Mouse (Mus musculus): ENCODE data around the gene Rasa2. TPM values are rescaled to one million over a fixed set of nuclear protein-coding genes. Genes with fewer than 3 reads are reported as not detected.

The Rasa2 gene
- polyA plus RNA-seq, 1 experiment from 2014 or later: 2.6 TPM

DNA sequence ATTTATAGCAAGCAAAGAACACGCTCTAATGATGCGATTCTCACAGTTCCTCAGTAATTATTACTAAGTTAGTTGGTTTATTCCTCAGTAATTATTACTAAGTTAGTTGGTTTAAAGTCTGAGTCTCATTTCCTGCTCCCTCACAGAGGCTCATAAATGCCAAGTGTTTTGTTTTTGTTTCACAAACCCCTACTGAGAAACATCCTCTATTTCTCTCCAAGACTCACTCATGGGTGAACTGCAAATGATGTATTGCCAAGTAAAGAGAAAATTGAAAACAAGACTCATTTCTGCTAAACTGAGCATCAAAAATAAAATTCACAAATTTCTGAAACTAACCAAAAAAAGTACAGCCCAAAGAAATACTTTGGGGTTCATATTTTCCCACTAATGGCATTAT lies 47.9 kb downstream of the Rasa2 start:
- H3K9me3 ChIP-seq (replicated peaks; ENCODE audit: control insufficient read depth, low read length): no peaks in the 10 kb centered on the region
- H3K9ac ChIP-seq (ENCODE audit: low read depth, low read length): no peak overlapping the region
- no peak for ATAC-seq (ENCODE audit: low read depth)
- WGBS (ENCODE audit: insufficient replicate concordance): 45% methylated on average over 2 of the region's 2 CpGs
- H3K27ac ChIP-seq (ENCODE audit: low read length): no peak overlapping the region
- H3K27me3 ChIP-seq (ENCODE audit: control insufficient read depth, insufficient read depth, low read depth, low read length): no peaks in the 10 kb centered on the region
- no peak overlapping the region for H3K4me2 ChIP-seq (ENCODE audit: low read depth, low read length)
- H3K4me3 ChIP-seq (ENCODE audit: low read depth, low read length): no peak overlapping the region
- no peaks in the 10 kb centered on the region for H3K36me3 ChIP-seq (ENCODE audit: control insufficient read depth, insufficient read depth)
- no peaks in the 10 kb centered on the region for H3K4me1 ChIP-seq (ENCODE audit: control insufficient read depth, low read depth, low read length)

DNA sequence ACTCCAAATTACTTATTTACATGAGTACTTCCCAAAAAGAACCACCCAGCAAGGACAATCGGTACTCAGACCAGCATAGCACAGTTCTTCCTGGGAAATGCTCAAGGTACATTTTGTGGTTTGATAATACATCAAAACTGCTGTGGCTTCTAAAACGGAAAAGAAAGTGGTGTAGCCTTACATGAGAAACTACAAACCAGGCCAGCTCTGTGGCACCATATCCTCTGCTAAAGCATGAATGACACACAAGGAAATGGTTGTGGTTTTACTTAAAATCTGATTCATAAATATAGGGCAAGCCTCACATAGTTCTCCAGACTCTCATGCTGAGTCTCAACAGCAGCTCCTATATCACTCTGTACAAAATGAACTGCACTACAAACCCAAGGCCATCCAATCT lies 48.3 kb downstream of the Rasa2 start:
- no peak for ATAC-seq (ENCODE audit: low read depth)
- H3K4me1 ChIP-seq (ENCODE audit: control insufficient read depth, low read depth, low read length): no peaks in the 10 kb centered on the region
- no peak overlapping the region for H3K27ac ChIP-seq (ENCODE audit: low read length)
- WGBS (ENCODE audit: insufficient replicate concordance): 20% methylated on average over 2 of the region's 2 CpGs
- H3K36me3 ChIP-seq (ENCODE audit: control insufficient read depth, insufficient read depth): no peaks in the 10 kb centered on the region
- H3K27me3 ChIP-seq (ENCODE audit: control insufficient read depth, insufficient read depth, low read depth, low read length): no peaks in the 10 kb centered on the region
- no peak overlapping the region for H3K4me3 ChIP-seq (ENCODE audit: low read depth, low read length)
- H3K9me3 ChIP-seq (replicated peaks; ENCODE audit: control insufficient read depth, low read length): no peaks in the 10 kb centered on the region
- H3K9ac ChIP-seq (ENCODE audit: low read depth, low read length): no peak overlapping the region
- H3K4me2 ChIP-seq (ENCODE audit: low read depth, low read length): no peak overlapping the region

- no peak overlapping the region for H3K27ac ChIP-seq (ENCODE audit: low read length)
- H3K4me3 ChIP-seq (ENCODE audit: low read depth, low read length): no peak overlapping the region
- no peaks in the 10 kb centered on the region for H3K36me3 ChIP-seq (ENCODE audit: control insufficient read depth, insufficient read depth)
- no peak overlapping the region for H3K9ac ChIP-seq (ENCODE audit: low read depth, low read length)
- no peaks in the 10 kb centered on the region for H3K27me3 ChIP-seq (ENCODE audit: control insufficient read depth, insufficient read depth, low read depth, low read length)
- ATAC-seq (ENCODE audit: low read depth): no peak
- H3K9me3 ChIP-seq (replicated peaks; ENCODE audit: control insufficient read depth, low read length): no peaks in the 10 kb centered on the region
- no peak overlapping the region for H3K4me2 ChIP-seq (ENCODE audit: low read depth, low read length)
- H3K4me1 ChIP-seq (ENCODE audit: control insufficient read depth, low read depth, low read length): no peaks in the 10 kb centered on the region
- WGBS (ENCODE audit: insufficient replicate concordance): 39% methylated on average over 4 of the region's 4 CpGs
Measured at GRCm38 (mm10) chr9:96578190-96578589, 53.2 kb downstream of the Rasa2 start.

DNA sequence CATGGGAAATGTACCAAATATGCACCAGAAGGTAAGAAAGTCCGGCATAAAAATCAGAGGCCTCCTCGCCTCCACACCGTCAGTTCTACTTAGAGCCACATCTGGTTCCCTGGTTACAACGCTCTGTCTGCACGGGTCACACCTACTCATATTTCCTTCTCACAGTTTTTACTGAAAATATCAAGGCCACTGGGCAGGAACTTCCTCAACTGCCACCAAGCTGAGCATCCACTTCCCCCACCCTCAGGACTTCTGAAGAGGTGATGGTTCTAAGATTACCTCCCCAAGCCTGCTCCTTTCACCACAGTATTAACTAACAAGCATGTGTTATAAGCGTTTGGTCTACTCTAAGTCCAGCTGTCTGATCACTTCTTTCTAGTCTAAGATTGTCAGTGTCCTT lies 53.7 kb downstream of the Rasa2 start:
- H3K9ac ChIP-seq (ENCODE audit: low read depth, low read length): no peak overlapping the region
- H3K4me2 ChIP-seq (ENCODE audit: low read depth, low read length): no peak overlapping the region
- ATAC-seq (ENCODE audit: low read depth): no peak
- no peaks in the 10 kb centered on the region for H3K9me3 ChIP-seq (replicated peaks; ENCODE audit: control insufficient read depth, low read length)
- no peaks in the 10 kb centered on the region for H3K36me3 ChIP-seq (ENCODE audit: control insufficient read depth, insufficient read depth)
- no peak overlapping the region for H3K27ac ChIP-seq (ENCODE audit: low read length)
- no peaks in the 10 kb centered on the region for H3K4me1 ChIP-seq (ENCODE audit: control insufficient read depth, low read depth, low read length)
- 36% methylated on average over 6 of the region's 6 CpGs for WGBS (ENCODE audit: insufficient replicate concordance)
- no peaks in the 10 kb centered on the region for H3K27me3 ChIP-seq (ENCODE audit: control insufficient read depth, insufficient read depth, low read depth, low read length)
- no peak overlapping the region for H3K4me3 ChIP-seq (ENCODE audit: low read depth, low read length)

GRCm38 (mm10) chr9:96573252-96573651 lies 58.2 kb downstream of the Rasa2 start:
- no peak overlapping the region for H3K4me3 ChIP-seq (ENCODE audit: low read depth, low read length)
- H3K9me3 ChIP-seq (replicated peaks; ENCODE audit: control insufficient read depth, low read length): no peaks in the 10 kb centered on the region
- WGBS (ENCODE audit: insufficient replicate concordance): 14% methylated on average over 1 of the region's 1 CpGs
- no peak overlapping the region for H3K4me2 ChIP-seq (ENCODE audit: low read depth, low read length)
- no peaks in the 10 kb centered on the region for H3K4me1 ChIP-seq (ENCODE audit: control insufficient read depth, low read depth, low read length)
- no peak for ATAC-seq (ENCODE audit: low read depth)
- no peaks in the 10 kb centered on the region for H3K27me3 ChIP-seq (ENCODE audit: control insufficient read depth, insufficient read depth, low read depth, low read length)
- no peak overlapping the region for H3K27ac ChIP-seq (ENCODE audit: low read length)
- no peak overlapping the region for H3K9ac ChIP-seq (ENCODE audit: low read depth, low read length)
- H3K36me3 ChIP-seq (ENCODE audit: control insufficient read depth, insufficient read depth): no peaks in the 10 kb centered on the region; the same call in 1 of the 2 replicates

DNA sequence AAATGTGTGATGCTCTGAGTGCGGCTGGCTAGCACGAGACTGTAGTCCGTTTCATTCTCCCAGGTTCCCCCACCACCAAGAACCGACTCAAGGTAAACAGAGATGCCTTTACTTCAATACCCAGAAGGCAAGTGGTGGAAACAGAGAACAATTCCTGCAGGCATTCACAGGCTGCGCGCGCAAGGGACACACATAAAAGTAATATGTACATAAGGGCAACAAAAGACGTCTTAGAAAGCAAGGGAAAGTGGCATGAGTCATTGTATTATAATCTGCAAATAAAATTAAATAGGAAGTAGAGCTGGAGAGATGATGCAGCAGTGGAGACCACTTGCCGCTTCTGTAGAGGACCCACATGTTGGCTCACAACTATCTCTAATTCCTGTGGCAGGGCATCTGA lies 58.7 kb downstream of the Rasa2 start:
- H3K27ac ChIP-seq (ENCODE audit: low read length): no peak overlapping the region
- no peak for ATAC-seq (ENCODE audit: low read depth)
- H3K4me3 ChIP-seq (ENCODE audit: low read depth, low read length): no peak overlapping the region
- H3K27me3 ChIP-seq (ENCODE audit: control insufficient read depth, insufficient read depth, low read depth, low read length): no peaks in the 10 kb centered on the region
- no peaks in the 10 kb centered on the region; the same call in 1 of the 2 replicates for H3K36me3 ChIP-seq (ENCODE audit: control insufficient read depth, insufficient read depth)
- no peak overlapping the region for H3K4me2 ChIP-seq (ENCODE audit: low read depth, low read length)
- WGBS (ENCODE audit: insufficient replicate concordance): 76% methylated on average over 9 of the region's 9 CpGs
- H3K9me3 ChIP-seq (replicated peaks; ENCODE audit: control insufficient read depth, low read length): no peaks in the 10 kb centered on the region
- H3K4me1 ChIP-seq (ENCODE audit: control insufficient read depth, low read depth, low read length): no peaks in the 10 kb centered on the region
- H3K9ac ChIP-seq (ENCODE audit: low read depth, low read length): no peak overlapping the region

DNA sequence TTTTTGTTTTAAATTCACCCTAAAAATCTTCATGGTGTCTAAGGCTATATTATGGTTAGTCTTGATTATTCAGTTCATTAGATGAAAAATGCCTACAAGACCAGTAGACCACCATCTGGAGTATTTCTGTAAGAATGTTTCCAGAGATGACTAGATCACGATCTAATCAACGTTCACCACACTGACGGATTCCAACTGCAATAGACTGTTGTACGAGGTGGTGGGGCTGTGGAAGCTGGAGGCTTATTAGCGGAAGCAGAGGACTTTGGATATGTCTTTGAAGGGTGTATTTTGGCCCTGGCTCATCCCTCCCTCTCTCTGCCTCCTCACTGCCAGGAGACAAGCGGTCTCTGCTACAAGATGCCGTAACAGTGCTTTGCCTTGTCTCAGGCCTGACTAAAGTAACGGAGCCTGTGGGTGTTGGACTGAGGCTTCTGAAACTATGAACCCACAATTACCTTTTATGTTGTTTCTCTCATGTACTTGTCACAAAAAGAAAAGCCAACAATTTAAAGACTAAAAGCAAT lies 64.9 kb downstream of the Rasa2 start:
- Histone ChIP-seq H3K9me3 (replicated peaks; ENCODE audit: control insufficient read depth, low read length) (no peaks in the 10 kb centered on the region), H3K27ac (ENCODE audit: low read length) (no peak overlapping the region), H3K4me1 (ENCODE audit: control insufficient read depth, low read depth, low read length) (no peaks in the 10 kb centered on the region), H3K4me2 (ENCODE audit: low read depth, low read length) (no peak overlapping the region), H3K9ac (ENCODE audit: low read depth, low read length) (no peak overlapping the region), H3K4me3 (ENCODE audit: low read depth, low read length) (no peak overlapping the region), H3K27me3 (ENCODE audit: control insufficient read depth, insufficient read depth, low read depth, low read length) (no peaks in the 10 kb centered on the region), H3K36me3 (ENCODE audit: control insufficient read depth, insufficient read depth) (no peaks in the 10 kb centered on the region; the same call in 1 of the 2 replicates)
- WGBS (ENCODE audit: insufficient replicate concordance): 45% methylated on average over 8 of the region's 8 CpGs
- ATAC-seq (ENCODE audit: low read depth): peak; percentile 56; the same call in 1 of the 2 replicates

- ATAC-seq (ENCODE audit: low read depth): no peak
- no peaks in the 10 kb centered on the region; the same call in 1 of the 2 replicates for H3K36me3 ChIP-seq (ENCODE audit: control insufficient read depth, insufficient read depth)
- no peak overlapping the region for H3K9ac ChIP-seq (ENCODE audit: low read depth, low read length)
- H3K27ac ChIP-seq (ENCODE audit: low read length): no peak overlapping the region
- no peak overlapping the region for H3K4me2 ChIP-seq (ENCODE audit: low read depth, low read length)
- peaks cover under 1% of the 10 kb centered on the region; the same call in 1 of the 2 replicates for H3K4me1 ChIP-seq (ENCODE audit: control insufficient read depth, low read depth, low read length)
- no peaks in the 10 kb centered on the region for H3K9me3 ChIP-seq (replicated peaks; ENCODE audit: control insufficient read depth, low read length)
- no peaks in the 10 kb centered on the region for H3K27me3 ChIP-seq (ENCODE audit: control insufficient read depth, insufficient read depth, low read depth, low read length)
- 80% methylated on average over 4 of the region's 4 CpGs for WGBS (ENCODE audit: insufficient replicate concordance)
- no peak overlapping the region for H3K4me3 ChIP-seq (ENCODE audit: low read depth, low read length)
Measured at GRCm38 (mm10) chr9:96563501-96563900, 67.9 kb downstream of the Rasa2 start.

GRCm38 (mm10) chr9:96559148-96559547 lies 72.3 kb downstream of the Rasa2 start:
- Histone ChIP-seq H3K4me2 (ENCODE audit: low read depth, low read length) (no peak overlapping the region), H3K4me3 (ENCODE audit: low read depth, low read length) (no peak overlapping the region), H3K9ac (ENCODE audit: low read depth, low read length) (no peak overlapping the region), H3K9me3 (replicated peaks; ENCODE audit: control insufficient read depth, low read length) (no peaks in the 10 kb centered on the region), H3K27ac (ENCODE audit: low read length) (no peak overlapping the region), H3K4me1 (ENCODE audit: control insufficient read depth, low read depth, low read length) (peaks cover 2% of the 10 kb centered on the region; the same call in 1 of the 2 replicates), H3K36me3 (ENCODE audit: control insufficient read depth, insufficient read depth) (no peaks in the 10 kb centered on the region; the same call in 1 of the 2 replicates), H3K27me3 (ENCODE audit: control insufficient read depth, insufficient read depth, low read depth, low read length) (no peaks in the 10 kb centered on the region)
- no peak for ATAC-seq (ENCODE audit: low read depth)
- 64% methylated on average over 6 of the region's 6 CpGs for WGBS (ENCODE audit: insufficient replicate concordance)

Measured in liver, embryonic 16.5 days (tissue).